Mouse (Mus musculus) cerebellum, adult 11 months (tissue): ENCODE measurements around the gene Dnm2.

ENCODE experiments used
- DNase-seq: peaks from one replicate; pipeline ENCODE4 v3.0.0; 2022

The Dnm2 gene

GRCm38 (mm10) chr9:21424631-21425555, at the start of gene Dnm2:
Gene Dnm2 (plus strand): TSS chr9:21424908.
- peak; percentile 99 for DNase-seq

GRCm38 (mm10) chr9:21379195-21379594, 45.5 kb upstream of the Dnm2 start:
- DNase-seq: no peak

GRCm38 (mm10) chr9:21380868-21381267, 43.8 kb upstream of the Dnm2 start:
- DNase-seq: no peak

- no peak for DNase-seq
Measured at GRCm38 (mm10) chr9:21383966-21384365, 40.7 kb upstream of the Dnm2 start.

GRCm38 (mm10) chr9:21392646-21393175, 32.0 kb upstream of the Dnm2 start:
- DNase-seq: no peak

GRCm38 (mm10) chr9:21395692-21396091, 29.0 kb upstream of the Dnm2 start:
- DNase-seq: no peak

- DNase-seq: no peak
Measured at GRCm38 (mm10) chr9:21397170-21397569, 27.5 kb upstream of the Dnm2 start.

GRCm38 (mm10) chr9:21401042-21401441, 23.7 kb upstream of the Dnm2 start:
- DNase-seq: no peak

- no peak for DNase-seq
Measured at GRCm38 (mm10) chr9:21402764-21403253, 21.9 kb upstream of the Dnm2 start.

- no peak for DNase-seq
Measured at GRCm38 (mm10) chr9:21403745-21404144, 21.0 kb upstream of the Dnm2 start.

GRCm38 (mm10) chr9:21405525-21405924, 19.2 kb upstream of the Dnm2 start:
- no peak for DNase-seq

GRCm38 (mm10) chr9:21407951-21408350, 16.8 kb upstream of the Dnm2 start:
- DNase-seq: no peak

GRCm38 (mm10) chr9:21408624-21409023, 16.1 kb upstream of the Dnm2 start:
- no peak for DNase-seq

GRCm38 (mm10) chr9:21409592-21410317, 15.0 kb upstream of the Dnm2 start:
- DNase-seq: peak; percentile 77

- DNase-seq: peak; percentile 74
Measured at GRCm38 (mm10) chr9:21411669-21412550, 12.8 kb upstream of the Dnm2 start, which contains the start of gene Qtrt1. Gene Qtrt1 (plus strand): TSS chr9:21411837.

GRCm38 (mm10) chr9:21417866-21418265, 6.8 kb upstream of the Dnm2 start:
- DNase-seq: no peak

GRCm38 (mm10) chr9:21419646-21420045, 5.1 kb upstream of the Dnm2 start:
- no peak for DNase-seq

GRCm38 (mm10) chr9:21425556-21425945, 843 bp downstream of the Dnm2 start:
- peak; percentile 51 for DNase-seq

- DNase-seq: no peak
Measured at GRCm38 (mm10) chr9:21426013-21426412, 1.3 kb downstream of the Dnm2 start.

GRCm38 (mm10) chr9:21426525-21426924, 1.8 kb downstream of the Dnm2 start:
- DNase-seq: no peak

GRCm38 (mm10) chr9:21427773-21428172, 3.1 kb downstream of the Dnm2 start:
- peak; percentile 55 for DNase-seq

- no peak for DNase-seq
Measured at GRCm38 (mm10) chr9:21428178-21428577, 3.5 kb downstream of the Dnm2 start.
